Mouse (Mus musculus) embryo, embryonic 10 days (tissue): ENCODE measurements around the gene Loxl4.

ENCODE experiments used
- DNase-seq: peaks from one replicate; pipeline ENCODE4 v3.0.0-alpha.2; 2015; ENCODE audit warnings: low spot score

Loxl4 gene

GRCm38 (mm10) chr19:42612654-42613053 is at the start of gene Loxl4:
Gene Loxl4 (minus strand): TSS chr19:42612813.
- peak; percentile 16 for DNase-seq

DNA sequence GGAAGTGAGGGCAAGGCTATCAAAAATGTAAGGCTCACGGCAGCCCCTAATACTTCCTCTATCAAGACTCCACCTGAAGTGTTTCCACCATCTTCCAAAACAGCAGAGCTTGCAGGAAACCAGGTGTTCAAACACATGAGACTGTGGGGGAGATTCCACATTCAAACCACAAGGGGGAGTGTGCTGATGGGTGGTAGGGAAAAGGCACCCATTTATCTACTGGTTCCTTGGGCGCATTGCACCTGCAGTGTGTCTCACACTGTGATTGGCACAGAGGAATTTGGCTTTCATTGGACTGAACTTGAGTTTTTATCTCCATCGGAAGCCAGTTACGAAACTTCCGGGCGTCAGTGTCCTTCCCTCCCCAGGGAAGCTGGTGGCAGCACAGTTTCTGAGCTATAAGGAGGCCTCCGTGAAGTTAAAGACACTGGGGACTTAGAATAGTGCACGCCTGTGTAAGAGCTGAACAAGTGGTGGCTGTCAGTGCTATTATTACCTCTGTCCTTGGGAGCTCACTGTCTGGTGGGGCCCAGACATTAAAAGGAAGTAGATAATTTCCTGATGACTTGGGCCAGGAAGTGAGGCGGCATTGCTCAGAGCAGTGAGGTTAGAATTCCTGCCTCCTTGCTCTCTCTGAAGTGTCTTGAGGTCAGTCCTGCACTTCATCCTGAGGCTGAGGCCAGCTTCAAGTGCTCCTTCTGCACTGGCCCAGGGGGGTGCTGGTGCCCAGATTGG is 49.0 kb upstream of the Loxl4 start:
- DNase-seq, result no peak

DNA sequence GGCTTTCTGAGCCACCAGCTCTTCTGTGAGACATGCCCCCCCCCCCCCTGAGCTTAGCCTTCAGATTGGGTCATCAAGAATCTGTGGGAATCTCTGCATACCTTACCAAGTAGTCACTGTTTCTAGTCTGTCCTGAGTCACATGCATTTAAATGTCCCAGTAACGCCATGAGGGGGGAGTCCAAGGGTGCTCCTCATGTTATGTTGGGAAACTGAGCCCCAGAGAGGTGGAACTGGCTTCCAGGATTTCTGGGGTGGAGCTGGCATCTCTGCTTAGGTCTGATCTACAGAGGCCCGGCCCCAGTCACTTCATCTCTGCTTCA is 47.6 kb upstream of the Loxl4 start:
- DNase-seq, result no peak

GRCm38 (mm10) chr19:42659354-42660243 is 47.0 kb upstream of the Loxl4 start:
- DNase-seq, result no peak

DNA sequence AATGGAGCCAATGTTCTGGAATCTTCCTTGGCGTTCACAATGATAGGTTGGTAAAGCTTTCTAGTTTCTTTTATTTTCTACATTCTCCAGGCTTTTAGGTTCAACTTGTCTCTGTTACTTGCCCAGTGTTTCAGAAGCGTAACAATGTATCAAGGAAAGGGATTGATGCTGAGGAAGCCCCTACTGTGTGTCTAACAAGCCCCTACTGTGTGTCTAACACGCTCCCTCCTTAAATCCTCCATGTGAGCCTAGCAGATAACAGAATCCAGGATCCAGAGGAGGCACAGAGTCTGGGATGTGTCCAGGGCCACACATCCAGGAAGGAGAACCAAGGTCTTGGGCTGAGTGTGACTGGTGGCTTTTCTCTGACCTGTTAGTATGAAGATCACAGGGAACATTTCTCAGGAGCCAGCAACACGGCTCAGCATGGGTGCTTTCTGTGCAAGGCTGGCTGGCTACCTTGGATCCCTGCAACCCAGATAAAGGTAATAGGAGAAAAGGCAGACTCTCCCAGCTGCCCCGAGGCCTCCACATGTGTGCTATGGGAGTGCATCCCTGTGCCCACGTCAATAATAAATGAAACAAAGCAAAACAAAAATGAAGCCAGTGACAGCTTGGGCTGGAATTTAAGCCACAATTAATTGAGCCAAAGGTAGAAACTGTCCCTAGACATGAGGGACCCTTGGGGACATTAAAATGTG is 46.0 kb upstream of the Loxl4 start:
- no peak for DNase-seq

DNA sequence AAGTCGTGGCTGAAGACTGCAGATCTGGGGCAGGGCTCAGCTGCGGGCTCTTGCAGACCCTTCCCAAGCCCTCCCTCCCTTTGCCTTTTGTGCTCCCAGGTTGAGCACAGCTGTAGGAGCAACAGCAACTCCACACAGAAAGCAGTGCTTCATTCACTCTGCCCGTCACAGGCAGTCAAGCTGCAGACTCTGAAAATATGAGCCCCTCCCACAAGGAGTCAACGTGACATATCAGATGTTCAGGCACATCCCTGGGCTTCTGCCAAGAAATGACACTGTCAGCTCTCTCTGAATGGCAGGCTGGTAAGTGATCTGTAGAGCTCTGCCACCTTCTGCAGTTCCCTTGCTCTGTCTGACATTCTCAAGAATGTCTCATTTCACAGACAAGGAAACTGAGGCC is 45.2 kb upstream of the Loxl4 start:
- DNase-seq, result no peak

DNA sequence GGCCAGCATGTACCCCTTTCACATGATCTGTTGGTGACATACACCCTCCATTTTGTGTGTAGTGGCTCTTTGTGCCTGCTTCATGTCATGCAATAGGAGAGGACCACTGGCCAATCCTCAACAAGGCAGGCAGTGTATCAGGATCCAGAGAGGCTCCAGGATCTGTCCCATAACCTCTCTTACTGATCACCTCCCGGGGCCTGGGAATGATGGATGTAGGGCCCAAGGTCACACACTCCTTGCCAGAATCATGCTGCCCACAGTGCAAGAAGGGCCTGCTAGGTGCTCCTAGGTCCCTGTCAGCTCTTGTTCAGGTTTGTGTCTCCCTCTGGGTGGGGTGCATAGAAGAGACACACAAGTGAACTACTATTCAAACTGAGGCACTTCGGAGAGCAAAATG is 44.7 kb upstream of the Loxl4 start:
- DNase-seq, result no peak

DNA sequence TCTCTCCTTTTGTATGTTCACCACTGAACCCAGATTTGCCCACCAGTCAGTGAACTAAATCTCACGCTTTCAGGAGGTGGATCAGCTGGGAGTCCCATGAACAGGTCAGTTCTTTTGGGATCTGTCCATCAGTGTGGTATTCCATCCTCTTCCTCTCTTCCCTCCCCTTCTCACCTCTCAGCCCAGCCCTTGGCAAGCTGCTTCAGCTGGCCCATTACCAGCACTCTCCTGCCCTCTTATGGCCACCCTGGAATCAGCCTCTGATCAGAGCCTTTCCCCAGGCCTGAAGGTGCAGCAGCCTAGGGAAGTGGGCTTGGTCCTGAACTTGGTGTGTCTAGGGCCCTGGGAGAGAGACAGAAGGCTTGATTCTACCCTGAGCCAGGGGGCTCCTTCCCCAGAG is 42.4 kb upstream of the Loxl4 start:
- DNase-seq, result peak; percentile 81

DNA sequence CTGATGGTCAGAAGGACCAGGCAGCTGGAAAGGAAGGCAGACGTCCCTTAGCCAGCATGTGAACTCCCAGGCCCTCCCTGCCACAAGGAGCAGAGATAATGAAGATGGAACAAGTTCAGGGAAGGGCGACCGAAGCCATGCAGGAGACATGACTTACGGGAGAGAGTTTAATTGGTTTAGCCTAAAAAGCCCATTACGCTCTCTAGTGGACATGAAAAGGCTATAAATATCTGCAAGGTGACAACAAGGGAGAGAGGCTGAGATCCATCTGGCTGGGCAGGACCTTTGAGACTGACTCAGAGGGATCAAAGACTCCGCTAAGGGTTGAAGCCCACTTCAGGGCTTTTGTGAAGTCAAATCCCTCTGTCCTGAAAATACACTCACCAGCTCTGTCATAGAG is 40.5 kb upstream of the Loxl4 start:
- peak; percentile 67 for DNase-seq

- DNase-seq, result no peak
Observed at GRCm38 (mm10) chr19:42652425-42652824, 39.8 kb upstream of the Loxl4 start.

- DNase-seq, result no peak
Observed at GRCm38 (mm10) chr19:42640211-42640610, 27.6 kb upstream of the Loxl4 start.

DNA sequence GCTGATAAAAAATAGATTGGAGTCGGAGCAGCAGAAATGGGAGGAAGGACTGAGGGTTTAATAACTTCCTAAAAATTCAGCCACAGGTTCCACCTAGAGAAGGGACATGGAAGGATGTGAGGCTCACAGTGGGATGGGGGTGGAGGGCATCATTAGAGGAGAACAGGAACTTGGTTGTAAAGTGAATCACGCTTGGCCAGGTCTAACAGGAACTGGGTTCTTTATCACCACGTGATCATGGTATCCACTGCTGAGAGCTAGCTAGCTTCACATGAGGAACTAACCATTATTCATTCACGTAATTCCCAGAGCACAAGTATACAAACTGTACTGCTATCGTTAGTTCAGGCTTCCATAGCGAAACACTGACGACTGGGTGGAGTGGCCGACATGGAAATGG is 26.9 kb upstream of the Loxl4 start:
- no peak for DNase-seq

DNA sequence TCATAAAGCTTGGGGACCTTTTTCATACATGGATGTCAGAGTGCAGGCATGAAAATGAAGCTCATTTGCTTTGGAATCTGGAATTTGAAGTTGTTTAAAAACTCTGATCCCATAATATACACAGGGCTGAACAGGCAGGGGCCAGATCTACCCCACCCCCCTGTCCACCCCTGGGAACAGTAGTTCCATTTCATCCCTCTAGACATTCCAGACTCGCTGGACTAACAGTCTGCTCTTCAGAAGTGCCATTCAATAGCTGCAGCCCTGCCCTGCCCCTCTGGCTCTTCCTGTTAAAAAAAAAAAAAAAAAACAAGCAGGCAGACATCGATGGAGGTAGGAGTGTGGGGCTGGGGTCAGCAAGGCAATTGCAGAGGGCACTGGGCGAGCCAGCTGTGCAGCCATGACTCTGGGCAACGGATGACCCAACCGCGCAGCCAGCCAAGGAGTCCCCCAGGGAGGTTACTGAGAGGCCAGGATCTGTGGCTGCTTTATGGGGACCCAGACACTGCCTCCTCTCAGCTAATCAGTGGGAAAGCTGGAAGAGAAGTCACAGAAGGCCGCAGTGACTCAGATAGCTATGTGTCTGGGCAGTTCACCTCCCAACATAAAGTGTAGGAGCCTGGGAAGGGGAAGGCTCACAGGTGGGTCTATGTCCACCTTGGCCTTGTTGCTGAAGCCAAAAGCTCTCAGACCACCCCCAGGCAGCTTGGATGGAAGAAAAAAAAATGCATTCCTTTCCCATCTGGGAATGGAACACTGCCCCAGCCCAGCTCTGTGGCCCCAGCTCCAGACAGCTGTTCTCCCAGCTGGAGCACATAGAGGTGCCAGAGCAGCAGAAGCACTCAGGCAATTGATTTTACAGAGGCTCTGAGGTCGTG is 26.2 kb upstream of the Loxl4 start:
- DNase-seq, result peak; percentile 67

GRCm38 (mm10) chr19:42636631-42637030 is 24.0 kb upstream of the Loxl4 start:
- peak; percentile 71 for DNase-seq

DNA sequence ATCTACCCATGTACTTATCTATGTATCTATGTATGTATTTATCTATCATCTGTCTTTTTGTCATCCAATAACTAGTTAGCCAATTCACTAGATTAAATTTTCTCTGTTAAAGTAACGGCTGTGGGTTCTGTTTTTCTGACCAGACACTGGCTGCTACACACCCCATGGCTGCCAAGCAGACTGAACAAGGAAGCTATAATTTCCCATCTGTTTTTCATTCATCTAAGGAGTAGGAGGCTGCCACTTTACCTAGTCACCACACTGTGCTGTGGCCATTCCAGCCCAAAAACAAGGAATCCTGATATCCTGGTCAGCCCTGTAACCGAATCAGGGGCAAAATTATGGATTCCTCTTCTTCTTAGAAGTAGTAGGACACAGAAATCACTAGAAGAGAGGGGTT is 21.0 kb upstream of the Loxl4 start:
- DNase-seq, result no peak

- DNase-seq, result no peak
Observed at GRCm38 (mm10) chr19:42632301-42632700, 19.7 kb upstream of the Loxl4 start.

- DNase-seq, result peak; percentile 62
Observed at GRCm38 (mm10) chr19:42631541-42631961, 18.9 kb upstream of the Loxl4 start.

GRCm38 (mm10) chr19:42628068-42628467 is 15.5 kb upstream of the Loxl4 start:
- no peak for DNase-seq

DNA sequence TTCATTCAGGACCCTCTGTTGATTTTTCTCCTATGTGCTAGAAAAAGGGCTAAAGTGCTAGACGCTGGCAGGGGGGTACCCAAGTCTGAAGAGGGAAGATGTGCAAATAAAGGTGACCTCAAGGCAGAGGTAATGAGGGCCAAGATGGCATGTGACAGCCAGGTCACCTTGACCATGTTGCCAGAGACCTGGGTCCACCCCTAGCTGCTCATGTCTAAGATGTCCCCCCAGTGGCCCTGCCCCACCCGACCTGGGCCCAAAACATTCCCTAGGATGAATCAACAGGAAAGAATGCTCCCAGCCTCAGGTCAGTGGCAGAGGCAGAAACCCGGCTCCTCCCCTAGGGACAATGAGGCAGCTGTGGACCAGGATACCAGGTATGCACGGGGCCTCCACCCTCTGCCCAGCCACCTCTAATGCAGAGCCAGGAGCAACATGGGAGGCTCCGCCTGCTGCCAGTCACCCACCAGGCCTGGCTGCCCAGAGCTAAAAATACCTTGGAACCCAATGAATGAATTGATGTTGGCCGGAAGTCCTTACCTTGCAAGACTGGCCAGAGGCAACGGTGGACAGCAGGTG is 1.1 kb upstream of the Loxl4 start:
- DNase-seq, result no peak

DNA sequence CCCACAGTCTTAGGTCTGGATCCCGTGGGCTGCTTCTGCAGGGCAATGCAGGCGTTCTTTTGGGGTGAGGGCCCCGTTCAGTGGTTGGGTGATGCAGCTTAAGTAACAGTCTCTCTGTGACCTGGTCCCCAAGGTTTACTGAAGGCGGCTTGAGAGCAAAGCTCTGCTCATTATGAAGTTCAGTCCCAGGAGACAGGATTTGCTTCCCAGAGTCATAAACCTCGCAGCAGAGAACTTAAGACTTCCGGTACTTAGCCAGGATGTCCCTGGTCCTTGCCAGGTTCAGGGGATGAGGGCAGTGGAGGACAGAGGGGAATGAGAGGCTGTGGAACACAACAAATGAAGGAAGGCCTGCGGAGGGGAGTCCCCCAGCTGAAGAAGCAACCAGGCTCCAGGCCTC is 503 bp upstream of the Loxl4 start:
- no peak for DNase-seq

- no peak for DNase-seq
Observed at GRCm38 (mm10) chr19:42611746-42612145, 867 bp downstream of the Loxl4 start.

DNA sequence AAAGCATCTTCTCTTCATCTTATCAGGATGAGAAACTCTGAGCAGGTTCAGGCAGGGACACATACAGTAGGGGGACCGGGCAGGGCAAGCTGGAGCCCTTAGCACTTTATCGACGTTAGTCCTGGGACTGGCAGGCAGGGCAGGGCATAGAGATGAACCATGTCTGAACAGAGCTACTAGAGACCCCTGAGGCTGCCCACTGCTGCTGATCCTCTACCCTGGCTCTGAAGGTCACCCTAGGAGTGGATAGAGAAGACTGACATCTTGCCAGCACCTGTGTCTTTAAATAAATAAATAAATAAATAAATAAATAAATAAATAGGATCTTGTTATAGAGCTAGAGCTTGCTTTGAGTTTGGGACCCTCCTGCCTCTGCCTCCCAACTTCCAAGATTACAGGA is 2.9 kb downstream of the Loxl4 start:
- DNase-seq, result no peak
